Mouse (Mus musculus): Measurements from ENCODE around the gene Rin3.

Gene Rin3

DNA sequence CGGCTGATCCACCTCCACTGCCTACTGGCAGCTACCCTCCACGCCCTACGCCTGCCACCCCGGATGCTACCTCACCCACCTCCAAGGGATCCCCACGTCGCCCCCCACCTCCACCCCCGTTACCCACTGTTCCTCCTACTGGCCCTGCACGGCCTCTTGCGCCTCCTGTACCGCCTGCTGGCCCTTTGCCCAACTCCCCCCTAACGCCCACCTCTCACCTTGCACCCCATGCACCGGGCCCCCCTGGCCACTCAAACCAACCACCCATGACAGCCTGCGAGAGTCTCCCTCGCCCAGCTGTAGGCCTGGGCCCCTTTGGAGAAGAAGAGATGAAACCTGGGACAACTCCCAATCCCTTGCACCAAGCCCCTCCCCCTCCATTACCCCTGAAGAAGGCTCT is 85.7 kb downstream of the Rin3 start:
- DNase-seq (ENCODE audit: extremely low spot score, low read depth, low spot score), result no peak

DNA sequence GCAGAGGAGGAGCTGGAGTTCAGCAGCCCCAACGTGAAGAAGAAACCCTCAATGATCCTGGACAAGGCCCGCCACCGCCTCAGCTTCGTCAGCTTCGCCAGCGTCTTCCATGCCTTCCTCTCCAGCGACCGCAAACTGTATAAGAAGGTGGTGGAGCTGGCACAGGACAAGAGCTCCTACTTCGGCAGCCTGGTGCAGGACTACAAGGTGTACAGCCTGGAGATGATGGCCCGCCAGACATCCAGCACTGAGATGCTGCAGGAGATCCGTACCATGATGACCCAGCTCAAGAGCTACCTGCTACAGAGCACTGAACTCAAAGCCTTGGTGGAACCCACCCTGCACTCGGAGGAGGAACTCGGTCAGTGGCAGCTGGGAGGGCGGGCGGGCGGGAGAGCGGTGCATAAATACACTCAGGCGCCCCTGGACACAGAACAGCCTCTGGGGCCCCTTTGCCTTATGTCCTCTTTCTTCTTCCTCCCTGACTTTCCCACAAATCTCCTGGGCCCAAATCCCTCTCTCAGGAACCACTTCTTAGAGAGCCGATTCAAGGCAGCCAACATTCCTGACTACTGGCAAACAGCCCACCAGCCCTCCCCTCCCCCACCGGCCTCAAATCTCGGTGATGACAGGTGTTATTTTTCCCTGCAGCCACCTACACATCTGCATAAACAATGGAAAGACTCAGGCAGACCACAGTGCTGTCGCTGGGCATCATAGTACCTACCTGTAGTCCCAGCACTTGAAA is 86.8 kb downstream of the Rin3 start:
- DNase-seq (ENCODE audit: extremely low spot score, low read depth, low spot score), result no peak

DNA sequence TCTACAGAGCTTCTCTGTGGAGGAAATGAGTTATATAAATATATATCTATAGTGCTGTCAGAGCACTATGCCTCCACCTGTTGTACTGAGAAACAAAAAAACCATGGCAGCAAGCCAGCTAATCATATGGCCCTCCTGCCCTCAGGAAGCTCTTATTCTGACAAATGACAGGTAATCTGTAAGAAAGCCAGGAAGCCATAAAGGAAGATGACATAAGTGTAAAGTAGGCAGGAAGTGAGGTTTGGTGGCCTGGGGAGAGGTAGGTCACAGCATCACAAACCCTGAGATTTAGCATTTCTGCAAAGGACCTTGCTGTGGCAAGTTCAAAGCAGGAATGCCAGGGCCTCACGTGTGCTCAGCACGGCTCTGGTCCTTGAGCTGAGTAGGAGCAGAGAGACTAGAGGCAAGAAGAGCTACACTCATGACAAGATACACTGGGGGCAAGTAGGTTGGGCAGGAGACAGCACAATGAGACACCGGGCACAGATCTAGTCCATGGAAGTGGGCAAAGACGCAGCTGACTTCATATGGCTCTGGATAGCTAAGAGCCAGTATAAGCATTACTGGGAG is 88.2 kb downstream of the Rin3 start:
- DNase-seq (ENCODE audit: extremely low spot score, low read depth, low spot score), result no peak

DNA sequence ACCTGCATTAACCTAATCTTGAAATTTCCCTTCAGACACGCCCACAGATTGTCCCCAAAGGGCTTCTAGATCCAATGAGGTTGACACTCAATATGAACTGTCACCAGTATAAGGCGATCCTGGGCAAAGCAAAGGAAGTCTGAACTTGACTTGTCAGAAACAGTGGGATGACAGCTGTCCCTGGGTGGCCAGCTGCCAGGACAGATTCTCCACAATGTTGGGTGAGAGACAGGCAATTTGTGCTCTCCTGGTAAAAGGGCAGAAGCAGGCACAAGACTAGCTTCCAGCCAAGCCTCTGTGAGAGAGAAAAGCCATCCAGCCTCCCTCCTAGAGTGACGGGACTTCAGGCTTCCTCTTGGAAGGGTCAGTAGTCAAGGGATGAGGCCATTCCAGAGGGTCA is 89.5 kb downstream of the Rin3 start:
- no peak for DNase-seq (ENCODE audit: extremely low spot score, low read depth, low spot score)

DNA sequence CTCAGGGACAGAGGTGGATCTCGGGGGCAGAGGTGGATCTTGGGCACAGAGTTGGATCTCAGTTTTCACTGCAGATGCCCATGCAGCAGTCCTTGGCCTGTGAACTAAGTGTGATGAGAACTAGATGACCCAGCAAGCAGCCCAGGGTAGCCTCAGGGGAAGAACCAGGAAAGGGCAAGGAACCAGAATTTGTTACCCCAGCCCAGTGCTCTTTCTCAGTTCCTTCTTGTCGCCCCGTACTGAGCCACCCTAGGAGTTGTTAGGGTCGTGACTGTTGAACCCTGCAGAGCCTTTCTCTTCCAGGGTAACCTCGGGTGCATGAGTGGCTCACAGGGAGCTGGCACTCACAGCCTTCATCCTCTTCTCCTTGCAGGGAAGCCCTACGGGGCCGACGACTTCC is 99.3 kb downstream of the Rin3 start:
- no peak for DNase-seq (ENCODE audit: extremely low spot score, low read depth, low spot score)

DNA sequence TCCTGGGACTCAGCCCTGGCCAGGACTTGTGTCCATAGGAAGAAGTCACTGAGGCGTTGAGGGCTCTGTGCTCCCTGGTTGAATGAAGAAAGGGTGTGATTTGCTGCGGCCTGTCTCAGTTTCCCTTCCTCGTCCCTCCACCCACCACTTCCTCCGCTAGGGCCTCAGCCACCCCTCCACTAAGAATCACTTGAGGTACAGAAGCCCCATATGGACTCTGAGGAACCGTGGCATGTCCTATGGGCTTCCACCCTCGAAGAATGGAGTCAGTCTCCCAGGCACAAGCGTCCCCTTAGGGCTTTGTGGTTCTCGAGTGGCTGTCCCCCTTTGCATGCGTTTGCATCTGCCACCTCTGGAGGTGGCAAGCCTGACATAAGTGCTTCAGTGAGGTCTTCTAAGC is 100.4 kb downstream of the Rin3 start:
- DNase-seq (ENCODE audit: extremely low spot score, low read depth, low spot score), result no peak

DNA sequence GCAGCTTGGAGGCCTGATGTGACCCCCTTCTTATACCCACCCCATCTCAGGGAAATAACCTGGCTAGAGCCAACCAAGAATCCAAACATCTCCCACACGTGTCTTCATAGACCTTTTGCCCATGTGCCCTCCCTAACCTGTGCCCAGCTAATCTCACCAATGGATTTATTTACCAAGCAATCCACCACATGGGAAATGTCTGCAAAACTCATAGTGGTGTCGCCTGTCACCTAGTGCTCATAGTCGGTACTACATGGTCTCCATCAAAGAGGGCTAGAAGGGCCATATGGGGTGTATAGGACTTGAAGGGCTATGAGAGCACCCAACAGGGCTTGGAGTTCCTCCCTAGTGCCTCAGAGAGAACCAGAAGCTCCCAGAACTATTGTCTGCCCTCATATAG is 102.0 kb downstream of the Rin3 start:
- peak; percentile 8 for DNase-seq (ENCODE audit: extremely low spot score, low read depth, low spot score)

DNA sequence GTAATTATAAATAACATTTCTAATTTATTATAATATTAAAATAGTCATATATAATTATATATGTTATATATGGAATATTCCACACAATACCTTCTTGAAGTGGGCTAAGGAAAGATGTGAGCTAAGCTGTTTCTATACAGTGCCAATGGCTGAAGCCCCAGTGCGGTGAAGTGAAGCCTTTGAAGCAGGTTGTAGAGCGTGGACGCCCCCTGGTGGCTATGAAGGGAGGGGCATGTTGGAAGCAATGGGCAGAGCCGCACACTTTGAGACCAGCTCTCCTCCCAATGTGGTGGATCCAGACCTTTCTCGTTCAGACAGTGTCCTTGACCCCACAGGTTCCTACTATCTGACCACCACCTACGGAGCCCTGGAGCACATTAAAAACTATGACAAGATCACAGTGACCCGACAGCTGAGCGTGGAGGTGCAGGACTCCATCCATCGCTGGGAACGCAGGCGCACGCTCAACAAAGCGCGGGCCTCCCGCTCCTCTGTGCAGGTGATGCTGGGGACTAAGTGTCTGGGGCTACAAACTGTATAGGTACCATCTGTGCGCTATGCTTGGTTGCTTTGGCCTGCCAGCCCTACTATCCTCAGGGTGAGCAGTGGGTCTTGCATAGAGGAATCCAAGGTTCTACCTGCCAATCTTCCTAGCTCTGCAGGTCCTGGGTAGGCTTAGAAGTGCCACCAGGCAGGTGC is 104.5 kb downstream of the Rin3 start:
- peak; percentile 58 for DNase-seq (ENCODE audit: extremely low spot score, low read depth, low spot score)

DNA sequence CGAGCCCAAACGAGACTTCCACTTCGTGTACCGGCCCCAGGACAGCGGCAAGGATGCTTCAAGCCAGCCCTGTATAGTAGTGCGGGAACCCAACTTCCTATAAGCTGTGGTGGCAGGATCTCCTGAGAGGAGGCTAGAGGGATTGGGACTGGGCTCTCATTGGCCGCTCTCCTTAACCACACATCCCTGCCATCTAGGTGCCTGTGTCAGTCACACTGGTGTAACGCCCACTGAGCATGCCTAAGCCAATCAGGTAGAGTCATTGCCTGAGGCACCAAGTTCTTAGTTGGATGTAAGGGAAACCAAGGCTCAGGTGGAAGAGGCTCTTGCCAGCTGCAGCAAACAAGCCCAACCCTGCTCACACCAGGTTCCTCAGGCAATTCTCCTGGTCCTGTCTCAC is 107.2 kb downstream of the Rin3 start:
- DNase-seq (ENCODE audit: extremely low spot score, low read depth, low spot score), result no peak

DNA sequence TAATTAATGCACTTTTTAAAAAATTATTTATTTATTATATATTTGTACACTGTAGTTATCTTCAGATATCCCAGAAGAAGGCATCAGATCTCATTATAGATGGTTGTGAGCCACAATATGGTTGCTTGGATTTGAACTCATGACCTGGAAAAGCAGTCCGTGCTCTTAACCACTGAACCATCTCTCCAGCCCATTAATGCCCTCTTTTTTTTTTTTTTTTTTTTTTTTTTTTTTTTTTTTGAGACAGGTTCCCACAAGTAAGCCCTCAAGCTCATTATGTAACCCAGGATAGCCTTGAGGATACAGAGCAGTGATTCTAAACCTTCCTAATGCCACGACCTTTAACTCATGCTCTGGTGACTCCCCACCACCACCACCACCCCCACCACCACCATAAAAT is 108.3 kb downstream of the Rin3 start:
- DNase-seq (ENCODE audit: extremely low spot score, low read depth, low spot score), result no peak

DNA sequence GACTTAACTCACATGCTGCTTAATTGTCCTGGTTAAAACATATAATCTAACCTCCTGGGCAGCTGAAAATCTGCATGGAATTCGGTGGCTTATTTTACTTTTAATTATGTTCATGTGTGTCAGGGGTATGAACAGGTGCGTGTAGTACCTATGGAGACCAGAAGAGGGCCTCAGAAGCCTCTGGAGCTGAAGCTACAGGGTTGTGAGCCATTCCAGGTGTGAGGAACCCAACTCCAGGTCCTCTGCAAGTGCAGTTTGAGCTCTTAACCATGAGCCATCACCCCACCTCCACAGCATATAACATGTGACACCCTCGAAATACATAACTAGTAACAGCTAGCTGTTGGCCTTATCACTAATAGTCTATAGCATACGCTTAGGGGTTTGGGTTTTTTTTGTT is 109.1 kb downstream of the Rin3 start:
- peak; percentile 5 for DNase-seq (ENCODE audit: extremely low spot score, low read depth, low spot score)

DNA sequence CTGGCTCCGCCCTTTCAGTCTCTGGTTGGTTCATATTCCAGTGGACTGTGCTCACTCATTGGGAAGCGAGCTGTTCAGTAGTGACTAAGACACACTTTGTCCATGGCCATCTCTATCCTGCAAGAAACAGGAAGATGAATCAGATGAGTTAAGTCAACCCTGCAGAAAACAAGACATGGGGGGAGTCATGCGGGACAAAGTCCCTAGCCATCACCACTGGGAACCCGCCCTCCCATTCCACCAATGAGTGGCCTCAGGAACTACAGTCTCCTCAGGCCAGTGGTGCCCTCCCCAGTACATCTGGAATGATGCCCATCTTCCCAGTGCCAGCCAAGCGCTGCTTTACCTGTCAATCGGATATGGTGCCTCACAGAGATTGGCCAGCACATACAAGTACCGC is 111.6 kb downstream of the Rin3 start:
- no peak for DNase-seq (ENCODE audit: extremely low spot score, low read depth, low spot score)

DNA sequence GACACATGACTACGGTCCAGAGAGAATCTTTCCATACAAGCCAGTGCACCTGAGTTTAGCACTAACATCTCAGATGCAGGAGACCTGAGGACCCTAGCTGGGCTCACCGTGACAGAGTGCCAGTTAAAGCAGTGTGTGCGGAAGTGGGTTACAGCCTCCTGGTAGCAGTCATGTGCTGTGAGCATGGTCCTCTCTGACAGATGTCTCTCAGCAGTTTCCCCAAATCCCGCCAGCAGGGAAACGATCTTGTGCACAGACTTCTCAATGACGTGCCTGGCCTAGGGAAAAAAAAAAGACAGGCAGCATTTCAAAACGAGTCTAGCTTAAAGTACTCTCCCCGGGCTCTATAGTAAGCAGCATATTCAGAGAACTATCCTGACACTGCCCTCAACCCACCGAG is 112.7 kb downstream of the Rin3 start:
- no peak for DNase-seq (ENCODE audit: extremely low spot score, low read depth, low spot score)

DNA sequence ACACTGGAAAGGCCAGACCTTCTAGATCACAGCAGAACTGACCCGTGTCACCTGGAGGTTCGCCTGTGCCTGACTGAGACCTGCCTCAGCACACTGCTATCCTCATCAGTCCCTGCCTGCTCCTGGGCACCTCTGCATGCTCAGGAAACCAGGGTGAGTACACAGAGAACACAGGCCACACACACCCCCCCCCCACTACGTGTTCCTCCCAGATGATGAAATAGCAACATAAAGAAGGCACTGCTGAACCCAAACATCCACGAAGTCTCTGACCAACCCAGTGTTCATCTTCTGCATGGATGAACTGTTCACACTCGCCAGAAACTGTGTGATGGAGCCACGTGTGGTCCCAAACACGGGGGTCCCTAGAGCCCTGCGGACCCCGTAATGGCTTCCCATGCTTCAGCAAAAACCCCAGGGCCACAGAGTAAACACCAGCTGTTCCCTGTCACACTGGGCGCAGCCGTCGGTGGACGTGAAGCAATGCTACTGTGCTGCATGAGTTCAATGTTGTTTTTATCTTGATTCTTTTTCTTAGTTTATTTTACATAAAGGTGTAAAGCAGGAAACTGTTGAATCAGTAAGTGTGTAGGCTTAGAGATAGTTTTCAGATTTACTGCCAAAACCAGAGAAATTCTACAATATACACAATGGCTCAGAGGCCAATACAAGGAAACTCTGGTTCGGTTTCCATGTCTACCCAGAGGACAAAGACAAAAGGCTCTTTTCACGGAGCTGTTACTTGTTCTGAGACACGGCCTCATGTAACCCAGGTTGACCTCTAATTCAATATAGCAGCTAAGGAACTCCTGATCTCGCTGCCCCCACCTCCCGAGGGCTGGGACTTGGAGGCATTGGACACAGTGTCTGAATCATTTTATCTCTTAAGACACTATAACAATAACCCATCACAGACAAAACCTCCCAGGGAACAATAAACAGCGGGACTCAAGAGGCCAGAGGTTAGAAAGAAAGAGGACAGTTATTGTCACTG is 113.4 kb downstream of the Rin3 start:
- no peak for DNase-seq (ENCODE audit: extremely low spot score, low read depth, low spot score)

DNA sequence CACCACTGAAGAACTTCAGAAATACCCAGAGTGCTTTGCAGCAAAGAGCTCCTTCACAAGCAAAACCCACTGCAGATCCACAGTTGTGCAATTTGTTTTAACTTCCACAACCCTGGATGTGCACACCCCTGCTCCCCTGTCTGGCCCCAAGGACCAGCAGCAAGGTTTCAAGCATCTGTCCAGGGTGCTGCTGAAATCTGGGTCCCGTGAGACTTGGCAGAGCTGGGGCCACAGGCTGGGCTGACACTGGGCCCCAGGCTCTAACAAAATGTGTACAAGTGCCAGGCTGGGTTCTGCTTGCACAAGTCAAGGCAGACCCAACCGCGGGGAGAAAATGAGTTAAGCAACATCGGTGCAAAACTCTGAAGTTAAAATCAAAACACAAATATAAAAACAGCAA is 115.7 kb downstream of the Rin3 start:
- DNase-seq (ENCODE audit: extremely low spot score, low read depth, low spot score), result no peak

DNA sequence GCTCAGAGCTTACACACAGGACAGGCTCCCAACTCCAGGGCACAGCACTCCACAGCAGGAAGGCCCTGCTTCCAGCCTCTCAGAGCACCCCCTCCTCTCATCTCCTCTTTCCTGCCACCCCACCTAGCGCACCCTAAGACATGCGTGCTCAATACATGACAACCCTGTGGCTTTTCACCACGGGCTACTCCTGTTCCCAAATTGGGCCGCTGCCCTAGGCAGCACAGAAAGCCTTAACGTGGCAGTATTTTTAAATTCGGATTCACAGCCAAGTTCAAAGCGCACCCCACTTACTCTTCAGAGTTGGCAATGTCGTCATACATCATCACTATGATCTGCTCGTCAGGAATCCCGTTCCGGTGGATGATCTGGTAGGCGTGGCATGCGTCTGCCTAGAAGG is 130.3 kb downstream of the Rin3 start:
- no peak for DNase-seq (ENCODE audit: extremely low spot score, low read depth, low spot score)

DNA sequence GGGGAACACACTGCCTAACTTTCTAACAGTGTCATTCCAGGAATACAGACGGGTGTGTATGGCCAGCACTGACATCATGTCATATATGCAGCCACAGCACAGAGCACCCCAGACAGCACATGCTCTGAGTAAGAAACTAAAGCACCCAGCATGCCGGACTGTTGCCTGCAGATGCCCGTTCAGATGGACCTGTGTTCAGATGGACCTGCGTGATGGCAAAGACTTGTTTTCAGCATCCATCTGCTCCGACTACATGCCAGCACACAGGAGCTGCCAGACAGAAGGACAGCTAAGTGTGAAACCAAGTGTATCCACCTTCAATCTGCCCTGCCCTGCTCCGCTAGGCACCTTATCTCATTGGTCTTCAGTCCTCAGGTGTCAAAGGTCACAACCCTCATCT is 131.8 kb downstream of the Rin3 start:
- no peak for DNase-seq (ENCODE audit: extremely low spot score, low read depth, low spot score)

DNA sequence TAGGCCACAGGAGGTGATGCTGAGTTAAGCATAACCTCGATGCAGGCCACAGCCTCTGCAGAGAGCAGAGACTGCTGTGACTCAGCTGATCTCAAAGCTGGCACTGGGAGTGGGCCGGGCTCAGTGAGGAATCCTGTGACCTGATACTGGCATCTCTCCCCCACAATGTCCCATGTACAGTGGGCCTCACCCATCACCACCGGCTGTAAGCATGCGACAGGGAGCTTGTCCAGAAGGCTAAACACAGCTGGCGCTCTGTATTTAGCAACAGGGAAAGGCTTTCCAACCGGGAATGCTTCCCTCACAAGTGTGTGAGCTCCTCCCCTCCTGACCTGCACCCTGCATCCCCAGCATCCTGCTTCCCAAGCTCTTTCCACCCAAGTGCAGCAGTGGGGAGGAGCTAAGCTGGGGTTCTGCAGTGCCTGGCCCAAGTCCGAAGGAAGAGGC is 133.6 kb downstream of the Rin3 start:
- DNase-seq (ENCODE audit: extremely low spot score, low read depth, low spot score), result no peak

DNA sequence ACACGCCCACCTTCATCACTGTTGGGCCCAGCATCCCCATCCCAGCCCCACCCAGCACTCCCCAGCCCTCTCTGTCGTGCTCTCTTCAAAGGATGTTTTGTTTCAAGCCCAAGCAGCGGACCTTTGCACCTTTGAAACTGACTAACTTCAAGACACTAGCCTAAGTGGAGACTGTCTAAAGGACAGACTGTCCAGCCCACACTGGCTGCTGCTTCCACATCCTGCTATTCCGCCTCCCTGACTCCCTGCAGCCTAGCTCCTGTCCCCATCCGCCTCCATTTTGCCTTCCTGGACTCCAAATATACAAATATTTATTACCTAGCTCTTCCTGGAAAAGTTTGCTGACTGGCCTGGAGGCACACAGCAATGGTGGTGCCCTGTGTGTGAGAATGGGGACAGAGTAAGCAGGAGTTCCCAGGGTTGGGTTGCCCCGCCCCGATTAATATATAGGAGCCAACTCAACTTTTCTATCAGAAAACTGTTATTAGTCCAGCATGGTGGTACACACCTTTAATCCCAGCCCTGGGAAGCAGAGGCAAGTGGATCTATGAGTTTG is 134.2 kb downstream of the Rin3 start:
- no peak for DNase-seq (ENCODE audit: extremely low spot score, low read depth, low spot score)

DNA sequence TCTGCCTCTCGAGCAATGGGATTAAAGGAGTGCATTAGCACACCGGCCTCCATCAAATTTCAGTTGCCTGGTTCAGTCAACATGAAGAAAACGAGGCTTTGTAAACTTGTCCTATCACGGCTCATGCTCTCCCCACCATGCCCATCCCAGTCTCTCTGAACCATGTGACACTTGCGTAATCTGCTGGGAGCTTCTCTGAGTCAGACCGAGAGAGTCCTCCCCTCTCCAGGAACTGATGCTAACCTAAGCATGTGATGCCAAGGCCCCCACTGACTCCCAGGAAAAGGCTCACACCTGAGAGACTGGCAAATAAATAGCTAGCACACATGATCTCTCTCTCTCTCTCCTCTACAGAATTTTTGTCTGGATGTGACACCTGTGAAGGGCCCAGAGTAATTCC is 134.9 kb downstream of the Rin3 start:
- DNase-seq (ENCODE audit: extremely low spot score, low read depth, low spot score), result no peak

DNA sequence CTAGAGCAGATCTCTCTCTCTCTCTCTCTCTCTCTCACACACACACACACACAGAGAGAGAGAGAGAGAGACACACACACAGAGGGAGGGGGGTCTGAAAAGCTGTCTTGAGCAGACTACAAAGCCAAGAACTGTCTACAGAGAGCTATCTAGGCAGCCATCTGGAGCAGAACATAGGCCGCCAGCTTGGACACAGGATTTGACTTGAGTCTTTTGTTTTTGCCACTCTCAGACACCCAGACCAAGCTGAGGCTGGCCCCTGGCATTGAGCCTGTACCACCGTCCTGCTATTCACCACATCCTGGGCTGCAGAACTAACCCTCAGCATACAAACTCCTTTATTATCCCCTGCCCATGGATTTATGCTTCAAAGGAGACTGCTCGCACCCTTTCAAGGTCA is 136.7 kb downstream of the Rin3 start:
- DNase-seq (ENCODE audit: extremely low spot score, low read depth, low spot score), result no peak
